Mouse (Mus musculus) liver, embryonic 11.5 days (tissue): ENCODE measurements at regions not wholly inside any gene's neighbourhood (a gene's known extent, or its start where the extent isn't known, plus 50 kb on each side); places are given as distances from the start of the nearest gene placed in this dataset.

Experiments used
- ATAC-seq: fragments of 200-750 bp; cut with Nextera tagmentation; replicated peaks from 2 replicates; pipeline ENCODE4 v1.8.0; 2017; ENCODE audit warnings: moderate number of reproducible peaks, mild to moderate bottlenecking, moderate TSS enrichment, moderate library complexity; ENCODE audit not compliant: low FRiP score
- DNase-seq: peaks from one replicate; pipeline ENCODE4 v3.0.0-alpha.2; 2017; ENCODE audit warnings: low spot score
- H3K27ac ChIP-seq: fragments of 300-500 bp; sonication (generic); 2 replicates; pipeline ENCODE4 v1.5.1; 2014; ENCODE audit warnings: mild to moderate bottlenecking, low read depth, low read length, control low read depth
- H3K27me3 ChIP-seq: fragments of 300-500 bp; sonication (generic); replicated peaks from 2 replicates; pipeline ENCODE4 v1.6.1; 2014; ENCODE audit warnings: low read length, mixed read lengths; ENCODE audit not compliant: control insufficient read depth, insufficient read depth
- H3K36me3 ChIP-seq: fragments of 300-500 bp; sonication (generic); 2 replicates; pipeline ENCODE4 v1.6.1; 2014; ENCODE audit warnings: mild to moderate bottlenecking, low read length, moderate library complexity, mixed read lengths; ENCODE audit not compliant: control insufficient read depth, insufficient read depth
- H3K4me1 ChIP-seq: fragments of 300-500 bp; sonication (generic); replicated peaks from 2 replicates; pipeline ENCODE4 v1.6.1; 2014; ENCODE audit warnings: low read length, mixed read lengths; ENCODE audit not compliant: control insufficient read depth, insufficient read depth
- H3K4me2 ChIP-seq: fragments of 300-500 bp; sonication (generic); 2 replicates; pipeline ENCODE4 v1.6.1; 2014; ENCODE audit warnings: mild to moderate bottlenecking, control low read depth, moderate library complexity
- H3K4me3 ChIP-seq: fragments of 300-500 bp; sonication (generic); 2 replicates; pipeline ENCODE4 v1.5.1; 2014; ENCODE audit warnings: low read depth, low read length, control low read depth
- H3K9ac ChIP-seq: fragments of 300-500 bp; sonication (generic); 2 replicates; pipeline ENCODE4 v1.6.1; 2014; ENCODE audit warnings: low read depth, low read length, control low read depth
- H3K9me3 ChIP-seq: fragments of 300-500 bp; sonication (generic); 2 replicates; pipeline ENCODE4 v1.6.1; 2016; ENCODE audit warnings: low read length, inconsistent platforms, mixed read lengths; ENCODE audit not compliant: control insufficient read depth
- WGBS: fragments of 180-500 bp; shearing (Covaris S2); extraction: QIAGEN DNeasy Blood & Tissue Kit; methylation state at CpG from one replicate; pipeline ENCODE4 v1.1.7; 2014; 5-methylcytosine and 5-hydroxymethylcytosine counted together

GRCm38 (mm10) chr13:56021716-56022115 lies 114.4 kb downstream of the H2afy start:
- no peaks in the 10 kb centered on the region for H3K27me3 ChIP-seq
- ATAC-seq (no peak), DNase-seq (no peak)
- H3K4me2 ChIP-seq, result no peak overlapping the region
- H3K4me1 ChIP-seq, result no peaks in the 10 kb centered on the region
- WGBS, result 67% methylated on average over 3 of the region's 3 CpGs
- H3K9me3 ChIP-seq, result no peaks in the 10 kb centered on the region
- no peaks in the 10 kb centered on the region for H3K36me3 ChIP-seq
- H3K27ac ChIP-seq, result no peak overlapping the region
- no peak overlapping the region for H3K9ac ChIP-seq
- no peak overlapping the region for H3K4me3 ChIP-seq

- no peak for ATAC-seq
- Histone ChIP-seq H3K4me3 (no peak overlapping the region), H3K9ac (no peak overlapping the region), H3K36me3 (no peaks in the 10 kb centered on the region), H3K4me1 (no peaks in the 10 kb centered on the region), H3K27me3 (no peaks in the 10 kb centered on the region), H3K4me2 (no peak overlapping the region), H3K27ac (no peak overlapping the region), H3K9me3 (no peaks in the 10 kb centered on the region)
- no peak for DNase-seq
Observed at GRCm38 (mm10) chr13:56014006-56014405, 122.2 kb downstream of the H2afy start.

GRCm38 (mm10) chr13:56010416-56010815 lies 125.7 kb downstream of the H2afy start:
- Histone ChIP-seq H3K9me3 (no peaks in the 10 kb centered on the region), H3K9ac (no peak overlapping the region), H3K27ac (no peak overlapping the region), H3K4me2 (no peak overlapping the region), H3K36me3 (no peaks in the 10 kb centered on the region), H3K4me1 (no peaks in the 10 kb centered on the region), H3K27me3 (no peaks in the 10 kb centered on the region; the same call in 1 of the 2 replicates), H3K4me3 (no peak overlapping the region)
- DNase-seq (no peak), ATAC-seq (no peak)
- WGBS, result 49% methylated on average over 6 of the region's 6 CpGs

GRCm38 (mm10) chr13:56006827-56007226 lies 129.3 kb downstream of the H2afy start:
- no peak overlapping the region for H3K27ac ChIP-seq
- no peaks in the 10 kb centered on the region; the same call in 1 of the 2 replicates for H3K27me3 ChIP-seq
- H3K36me3 ChIP-seq, result no peaks in the 10 kb centered on the region
- H3K9me3 ChIP-seq, result no peaks in the 10 kb centered on the region
- DNase-seq (no peak), ATAC-seq (no peak)
- WGBS, result 75% methylated on average over 2 of the region's 2 CpGs
- H3K4me2 ChIP-seq, result no peak overlapping the region
- H3K9ac ChIP-seq, result no peak overlapping the region
- H3K4me3 ChIP-seq, result no peak overlapping the region
- H3K4me1 ChIP-seq, result no peaks in the 10 kb centered on the region

GRCm38 (mm10) chr13:56005746-56006145 lies 130.4 kb downstream of the H2afy start:
- H3K9me3 ChIP-seq, result no peaks in the 10 kb centered on the region
- 78% methylated on average over 3 of the region's 3 CpGs for WGBS

GRCm38 (mm10) chr13:56003724-56004393 lies 132.3 kb downstream of the H2afy start:
- WGBS, result 66% methylated on average over 18 of the region's 18 CpGs
- no peaks in the 10 kb centered on the region for H3K9me3 ChIP-seq
- no peaks in the 10 kb centered on the region for H3K4me1 ChIP-seq
- H3K4me2 ChIP-seq, result no peak overlapping the region
- ATAC-seq (no peak), DNase-seq (no peak)
- H3K27me3 ChIP-seq, result no peaks in the 10 kb centered on the region; the same call in 1 of the 2 replicates
- H3K27ac ChIP-seq, result no peak overlapping the region
- H3K36me3 ChIP-seq, result no peaks in the 10 kb centered on the region
- H3K4me3 ChIP-seq, result no peak overlapping the region
- no peak overlapping the region for H3K9ac ChIP-seq

More at GRCm38 (mm10) chr13:56005746-56006145, 130.4 kb downstream of the H2afy start:
- no peaks in the 10 kb centered on the region for H3K4me1 ChIP-seq
- no peaks in the 10 kb centered on the region for H3K36me3 ChIP-seq
- DNase-seq (no peak), ATAC-seq (no peak)
- H3K9ac ChIP-seq, result no peak overlapping the region
- no peak overlapping the region for H3K4me2 ChIP-seq
- no peak overlapping the region for H3K27ac ChIP-seq
- no peak overlapping the region for H3K4me3 ChIP-seq
- no peaks in the 10 kb centered on the region; the same call in 1 of the 2 replicates for H3K27me3 ChIP-seq

GRCm38 (mm10) chr13:55995255-55995654 lies 140.9 kb downstream of the H2afy start:
- Histone ChIP-seq H3K27ac (no peak overlapping the region), H3K4me2 (no peak overlapping the region), H3K9me3 (no peaks in the 10 kb centered on the region), H3K4me3 (no peak overlapping the region), H3K4me1 (no peaks in the 10 kb centered on the region), H3K9ac (no peak overlapping the region), H3K27me3 (no peaks in the 10 kb centered on the region; the same call in 1 of the 2 replicates), H3K36me3 (no peaks in the 10 kb centered on the region)
- no peak for ATAC-seq
- WGBS, result 82% methylated on average over 4 of the region's 4 CpGs
- DNase-seq, result no peak

GRCm38 (mm10) chr13:55994460-55994859 lies 141.7 kb downstream of the H2afy start:
- DNase-seq, result no peak
- no peak overlapping the region for H3K4me3 ChIP-seq

DNA sequence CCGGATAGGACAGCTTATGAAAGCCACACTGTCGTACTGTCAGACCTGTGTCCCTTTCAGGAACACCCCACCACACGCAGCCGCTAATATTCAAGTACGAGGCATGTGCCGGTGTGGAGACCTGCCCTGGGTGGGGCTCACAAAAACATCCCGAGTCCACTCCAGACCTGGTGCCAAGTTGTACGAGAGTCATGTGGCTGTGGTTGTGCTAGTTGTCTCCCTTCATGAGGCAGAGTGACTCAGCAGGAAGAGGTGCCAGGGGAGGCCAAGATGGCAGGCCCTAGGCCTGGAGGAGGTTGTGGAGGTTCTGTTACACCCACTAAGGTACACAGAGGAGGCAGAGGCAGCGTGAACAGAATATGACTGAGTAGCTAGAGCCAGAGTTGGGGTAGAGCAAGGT lies 143.5 kb downstream of the H2afy start:
- no peak overlapping the region for H3K9ac ChIP-seq
- WGBS, result 88% methylated on average over 9 of the region's 9 CpGs
- H3K4me1 ChIP-seq, result no peaks in the 10 kb centered on the region
- no peaks in the 10 kb centered on the region; the same call in 1 of the 2 replicates for H3K27me3 ChIP-seq
- ATAC-seq (no peak), DNase-seq (no peak)
- no peaks in the 10 kb centered on the region for H3K9me3 ChIP-seq
- H3K36me3 ChIP-seq, result no peaks in the 10 kb centered on the region
- no peak overlapping the region for H3K27ac ChIP-seq
- H3K4me2 ChIP-seq, result no peak overlapping the region
- H3K4me3 ChIP-seq, result no peak overlapping the region

More at GRCm38 (mm10) chr13:55994460-55994859, 141.7 kb downstream of the H2afy start:
- Histone ChIP-seq H3K27me3 (no peaks in the 10 kb centered on the region; the same call in 1 of the 2 replicates), H3K4me2 (no peak overlapping the region), H3K9ac (no peak overlapping the region), H3K9me3 (no peaks in the 10 kb centered on the region), H3K36me3 (no peaks in the 10 kb centered on the region), H3K27ac (no peak overlapping the region), H3K4me1 (no peaks in the 10 kb centered on the region)
- no peak for ATAC-seq
- WGBS, result 74% methylated on average over 2 of the region's 2 CpGs
